Mouse (Mus musculus) lung, adult 2 months (tissue): ENCODE data around the gene Rnf187.

Experiments used
- CTCF ChIP-seq: fragments of 200-500 bp; IDR thresholded peaks from 2 replicates; pipeline ENCODE4 v1.5.1; 2011; ENCODE audit warnings: mild to moderate bottlenecking, low read length, control low read depth; ENCODE audit not compliant: insufficient read depth
- POLR2A ChIP-seq: fragments of 200-500 bp; IDR thresholded peaks from 2 replicates; pipeline ENCODE4 v1.6.1; 2011; ENCODE audit warnings: low read depth, mild to moderate bottlenecking, control low read depth, low read length, borderline replicate concordance; ENCODE audit errors: extremely low read depth

- TF ChIP-seq CTCF (no peak), POLR2A (no peak)
Observed at GRCm38 (mm10) chr11:58937909-58938308, 807 bp downstream of the Rnf187 start.
